Mouse (Mus musculus) cerebellum, postnatal 36 days (tissue): ENCODE data around the gene Slc30a2.
"Not testable (repeated sequence)": the region's sequence is repeated elsewhere in the genome, so short reads cannot be mapped to it uniquely, and the experiment has no call there.

Experiments used
- DNase-seq, 2 experiments: peaks; one replicate each; pipeline ENCODE4 v3.0.0; 2021 to 2022; ENCODE audit warnings: mixed read lengths in 2 of 2

The Slc30a2 gene

GRCm38 (mm10) chr4:134361215-134361614 is 18.2 kb downstream of the Slc30a2 start:
- no peak for DNase-seq

GRCm38 (mm10) chr4:134362124-134362523 is 19.1 kb downstream of the Slc30a2 start:
- no peak for DNase-seq

- DNase-seq: no peak
Observed at GRCm38 (mm10) chr4:134362586-134362985, 19.6 kb downstream of the Slc30a2 start.

GRCm38 (mm10) chr4:134365280-134365679 is 22.3 kb downstream of the Slc30a2 start:
- DNase-seq: no peak

GRCm38 (mm10) chr4:134370649-134371221 is 27.8 kb downstream of the Slc30a2 start:
- DNase-seq: peak; percentile 24 to 26

- peak in 1 of 2 experiments; percentile 25 for DNase-seq
Observed at GRCm38 (mm10) chr4:134371316-134371855, 28.4 kb downstream of the Slc30a2 start.

GRCm38 (mm10) chr4:134372294-134372747 is 29.3 kb downstream of the Slc30a2 start:
- peak; percentile 82 to 87 for DNase-seq

GRCm38 (mm10) chr4:134373295-134373694 is 30.3 kb downstream of the Slc30a2 start:
- DNase-seq: no peak

GRCm38 (mm10) chr4:134374306-134374705 is 31.3 kb downstream of the Slc30a2 start:
- DNase-seq: no peak

- DNase-seq: no peak
Observed at GRCm38 (mm10) chr4:134378089-134378615, 35.2 kb downstream of the Slc30a2 start.

- no peak for DNase-seq
Observed at GRCm38 (mm10) chr4:134379510-134379909, 36.5 kb downstream of the Slc30a2 start.

GRCm38 (mm10) chr4:134383750-134384149 is 40.8 kb downstream of the Slc30a2 start, which contains the start of gene Extl1:
Extl1 (minus strand) TSS chr4:134383850.
- not testable (repeated sequence) for DNase-seq

- no peak for DNase-seq
Observed at GRCm38 (mm10) chr4:134387268-134387667, 44.3 kb downstream of the Slc30a2 start.

- DNase-seq: peak; percentile 69 to 74
Observed at GRCm38 (mm10) chr4:134388397-134388796, 45.4 kb downstream of the Slc30a2 start.

- DNase-seq: no peak
Observed at GRCm38 (mm10) chr4:134391636-134392035, 48.7 kb downstream of the Slc30a2 start.

GRCm38 (mm10) chr4:134392595-134392994 is 49.6 kb downstream of the Slc30a2 start:
- no peak for DNase-seq

- DNase-seq: no peak
Observed at GRCm38 (mm10) chr4:134393026-134393425, 50.0 kb downstream of the Slc30a2 start.

GRCm38 (mm10) chr4:134395142-134395541 is 52.2 kb downstream of the Slc30a2 start:
- DNase-seq: peak in 1 of 2 experiments; percentile 12

- DNase-seq: peak; percentile 89 to 92
Observed at GRCm38 (mm10) chr4:134395977-134396825, 53.2 kb downstream of the Slc30a2 start, which contains the start of gene Pafah2. Pafah2 (plus strand) TSS chr4:134396320.

GRCm38 (mm10) chr4:134397121-134397520 is 54.1 kb downstream of the Slc30a2 start:
- peak; percentile 45 to 51 for DNase-seq

GRCm38 (mm10) chr4:134397732-134398131 is 54.8 kb downstream of the Slc30a2 start:
- DNase-seq: no peak

GRCm38 (mm10) chr4:134400206-134400605 is 57.2 kb downstream of the Slc30a2 start:
- no peak for DNase-seq

- DNase-seq: peak in 1 of 2 experiments; percentile 24
Observed at GRCm38 (mm10) chr4:134401181-134401661, 58.2 kb downstream of the Slc30a2 start.
